Mouse (Mus musculus): ENCODE measurements around the gene Ugt1a9. TPM values are rescaled to one million over a fixed set of nuclear protein-coding genes. Genes with fewer than 3 reads are reported as not detected.
"Not testable (repeated sequence)": the region's sequence is repeated elsewhere in the genome, so short reads cannot be mapped to it uniquely, and the experiment has no call there.

Ugt1a9 gene
- polyA plus RNA-seq, 1 experiment from 2014 or later: 9.3 TPM

GRCm38 (mm10) chr1:88217144-88217543 is 146.5 kb downstream of the Ugt1a9 start:
- TF ChIP-seq CTCF (IDR thresholded peaks at IDR 0.05; ENCODE audit: low read depth): peak; percentile 20; the same call in 1 of the 2 replicates
- Histone ChIP-seq H3K27me3 (ENCODE audit: insufficient read depth, low read length) (no peaks in the 10 kb centered on the region), H3K4me2 (ENCODE audit: low read length) (no peak overlapping the region), H3K36me3 (ENCODE audit: insufficient read depth, low read length) (no peaks in the 10 kb centered on the region), H3K9me3 (replicated peaks; ENCODE audit: low read length) (peaks cover 48% of the 10 kb centered on the region), H3K9ac (ENCODE audit: low read depth, low read length) (no peak overlapping the region), H3K4me1 (replicated peaks; ENCODE audit: insufficient read depth, low read length) (no peaks in the 10 kb centered on the region), H3K27ac (no peak overlapping the region), H3K4me3 (replicated peaks; ENCODE audit: low read depth, low read length) (no peak overlapping the region)
- DNase-seq (ENCODE audit: low spot score): peak; percentile 3
- 56% methylated on average over 2 of the region's 2 CpGs for WGBS
- no peak for ATAC-seq (replicated peaks; ENCODE audit: low FRiP score, low read depth)

- H3K27ac ChIP-seq: no peak overlapping the region
- no peak overlapping the region for H3K4me2 ChIP-seq (ENCODE audit: low read length)
- no peak for TF ChIP-seq CTCF (IDR thresholded peaks at IDR 0.05; ENCODE audit: low read depth)
- no peaks in the 10 kb centered on the region for H3K27me3 ChIP-seq (ENCODE audit: insufficient read depth, low read length)
- DNase-seq (ENCODE audit: low spot score) (peak; percentile 5), ATAC-seq (replicated peaks; ENCODE audit: low FRiP score, low read depth) (no peak)
- H3K9ac ChIP-seq (ENCODE audit: low read depth, low read length): no peak overlapping the region
- no peaks in the 10 kb centered on the region for H3K36me3 ChIP-seq (ENCODE audit: insufficient read depth, low read length)
- H3K4me3 ChIP-seq (replicated peaks; ENCODE audit: low read depth, low read length): no peak overlapping the region
- H3K4me1 ChIP-seq (replicated peaks; ENCODE audit: insufficient read depth, low read length): no peaks in the 10 kb centered on the region
- peaks cover 43% of the 10 kb centered on the region for H3K9me3 ChIP-seq (replicated peaks; ENCODE audit: low read length)
- 41% methylated on average over 3 of the region's 3 CpGs for WGBS
Measured at GRCm38 (mm10) chr1:88217576-88217975, 147.0 kb downstream of the Ugt1a9 start.

GRCm38 (mm10) chr1:88218051-88218450 is 147.5 kb downstream of the Ugt1a9 start:
- ATAC-seq (replicated peaks; ENCODE audit: low FRiP score, low read depth) (no peak), DNase-seq (ENCODE audit: low spot score) (no peak)
- Histone ChIP-seq H3K27me3 (ENCODE audit: insufficient read depth, low read length) (no peaks in the 10 kb centered on the region), H3K4me2 (ENCODE audit: low read length) (no peak overlapping the region), H3K27ac (no peak overlapping the region), H3K36me3 (ENCODE audit: insufficient read depth, low read length) (no peaks in the 10 kb centered on the region), H3K9me3 (replicated peaks; ENCODE audit: low read length) (peaks cover 39% of the 10 kb centered on the region), H3K4me1 (replicated peaks; ENCODE audit: insufficient read depth, low read length) (no peaks in the 10 kb centered on the region), H3K4me3 (replicated peaks; ENCODE audit: low read depth, low read length) (no peak overlapping the region), H3K9ac (ENCODE audit: low read depth, low read length) (no peak overlapping the region)
- whole genome bisulfite sequencing: 72% methylated on average over 9 of the region's 9 CpGs
- no peak for TF ChIP-seq CTCF (IDR thresholded peaks at IDR 0.05; ENCODE audit: low read depth)

- 47% methylated on average over 4 of the region's 4 CpGs for WGBS
- Histone ChIP-seq H3K27me3 (ENCODE audit: insufficient read depth, low read length) (no peaks in the 10 kb centered on the region), H3K9ac (ENCODE audit: low read depth, low read length) (no peak overlapping the region), H3K4me1 (replicated peaks; ENCODE audit: insufficient read depth, low read length) (no peaks in the 10 kb centered on the region), H3K4me2 (ENCODE audit: low read length) (no peak overlapping the region), H3K9me3 (replicated peaks; ENCODE audit: low read length) (peaks cover 34% of the 10 kb centered on the region), H3K4me3 (replicated peaks; ENCODE audit: low read depth, low read length) (no peak overlapping the region), H3K36me3 (ENCODE audit: insufficient read depth, low read length) (no peaks in the 10 kb centered on the region), H3K27ac (no peak overlapping the region)
- DNase-seq (ENCODE audit: low spot score): no peak
- no peak for ATAC-seq (replicated peaks; ENCODE audit: low FRiP score, low read depth)
- TF ChIP-seq CTCF (IDR thresholded peaks at IDR 0.05; ENCODE audit: low read depth): no peak
Measured at GRCm38 (mm10) chr1:88218591-88218990, 148.0 kb downstream of the Ugt1a9 start.

GRCm38 (mm10) chr1:88219054-88219453 is 148.5 kb downstream of the Ugt1a9 start:
- no peak for DNase-seq (ENCODE audit: low spot score)
- H3K27ac ChIP-seq: no peak overlapping the region

GRCm38 (mm10) chr1:88220336-88220735 is 149.7 kb downstream of the Ugt1a9 start:
- H3K27me3 ChIP-seq (ENCODE audit: insufficient read depth, low read length): no peaks in the 10 kb centered on the region
- no peak overlapping the region for H3K9ac ChIP-seq (ENCODE audit: low read depth, low read length)
- peaks cover 18% of the 10 kb centered on the region for H3K9me3 ChIP-seq (replicated peaks; ENCODE audit: low read length)
- H3K36me3 ChIP-seq (ENCODE audit: insufficient read depth, low read length): no peaks in the 10 kb centered on the region
- no peak for TF ChIP-seq CTCF (IDR thresholded peaks at IDR 0.05; ENCODE audit: low read depth)
- DNase-seq (ENCODE audit: low spot score) (no peak), ATAC-seq (replicated peaks; ENCODE audit: low FRiP score, low read depth) (no peak)
- H3K4me1 ChIP-seq (replicated peaks; ENCODE audit: insufficient read depth, low read length): no peaks in the 10 kb centered on the region
- no peak overlapping the region for H3K27ac ChIP-seq
- no peak overlapping the region for H3K4me2 ChIP-seq (ENCODE audit: low read length)
- no peak overlapping the region for H3K4me3 ChIP-seq (replicated peaks; ENCODE audit: low read depth, low read length)

More at GRCm38 (mm10) chr1:88219054-88219453, 148.5 kb downstream of the Ugt1a9 start:
- ATAC-seq (replicated peaks; ENCODE audit: low FRiP score, low read depth): no peak
- no peaks in the 10 kb centered on the region for H3K36me3 ChIP-seq (ENCODE audit: insufficient read depth, low read length)
- no peak overlapping the region for H3K9ac ChIP-seq (ENCODE audit: low read depth, low read length)
- 13% methylated on average over 1 of the region's 1 CpGs for WGBS
- H3K4me3 ChIP-seq (replicated peaks; ENCODE audit: low read depth, low read length): no peak overlapping the region
- no peaks in the 10 kb centered on the region for H3K4me1 ChIP-seq (replicated peaks; ENCODE audit: insufficient read depth, low read length)
- H3K4me2 ChIP-seq (ENCODE audit: low read length): no peak overlapping the region
- H3K9me3 ChIP-seq (replicated peaks; ENCODE audit: low read length): peaks cover 29% of the 10 kb centered on the region
- no peaks in the 10 kb centered on the region for H3K27me3 ChIP-seq (ENCODE audit: insufficient read depth, low read length)
- TF ChIP-seq CTCF (IDR thresholded peaks at IDR 0.05; ENCODE audit: low read depth): no peak

- no peaks in the 10 kb centered on the region for H3K27me3 ChIP-seq (ENCODE audit: insufficient read depth, low read length)
- no peak for ATAC-seq (replicated peaks; ENCODE audit: low FRiP score, low read depth)
- no peak overlapping the region for H3K9ac ChIP-seq (ENCODE audit: low read depth, low read length)
- WGBS: 46% methylated on average over 2 of the region's 2 CpGs
- no peak for DNase-seq (ENCODE audit: low spot score)
- no peak overlapping the region for H3K4me2 ChIP-seq (ENCODE audit: low read length)
- H3K36me3 ChIP-seq (ENCODE audit: insufficient read depth, low read length): no peaks in the 10 kb centered on the region
- no peak for TF ChIP-seq CTCF (IDR thresholded peaks at IDR 0.05; ENCODE audit: low read depth)
- H3K27ac ChIP-seq: no peak overlapping the region
- H3K9me3 ChIP-seq (replicated peaks; ENCODE audit: low read length): peaks cover 5% of the 10 kb centered on the region
- H3K4me3 ChIP-seq (replicated peaks; ENCODE audit: low read depth, low read length): no peak overlapping the region
- H3K4me1 ChIP-seq (replicated peaks; ENCODE audit: insufficient read depth, low read length): no peaks in the 10 kb centered on the region
Measured at GRCm38 (mm10) chr1:88222216-88222615, 151.6 kb downstream of the Ugt1a9 start.

- ATAC-seq (replicated peaks; ENCODE audit: low FRiP score, low read depth); H3K4me1 ChIP-seq (replicated peaks; ENCODE audit: insufficient read depth, low read length); H3K36me3 ChIP-seq (ENCODE audit: insufficient read depth, low read length); DNase-seq (ENCODE audit: low spot score); H3K9me3 ChIP-seq (replicated peaks; ENCODE audit: low read length); H3K4me2 ChIP-seq (ENCODE audit: low read length); H3K9ac ChIP-seq (ENCODE audit: low read depth, low read length); H3K27ac ChIP-seq; H3K4me3 ChIP-seq (replicated peaks; ENCODE audit: low read depth, low read length); H3K27me3 ChIP-seq (ENCODE audit: insufficient read depth, low read length): not testable (repeated sequence)
Measured at GRCm38 (mm10) chr1:88223011-88223515, 152.5 kb downstream of the Ugt1a9 start.

All from kidney, postnatal 0 days (tissue).